ENCODE assay signal across 8 mouse cellular contexts in genomic region chr5:73480700-73481099, GRCm38 (mm10). TPM values are rescaled to one million over a fixed set of nuclear protein-coding genes. Genes with fewer than 3 reads are reported as not detected.
DNase-seq lines count a peak whose midpoint lies in the region; ATAC-seq and TF ChIP-seq lines count a peak whose summit lies in the region.

Dcun1d4 (plus strand) TSS chr5:73481000.

- no peak for ATAC-seq in heart, embryonic 14.5 days (ENCODE audit: insufficient number of reproducible peaks, insufficient read depth, low FRiP score, low read depth)
- no peak for ATAC-seq in megakaryocyte, adult 5-6 weeks (ENCODE audit: poor library complexity, severe bottlenecking)

- no peaks in the 10 kb centered on the region for H3K79me2 ChIP-seq in heart, adult 2 months (replicated peaks; ENCODE audit: control insufficient read depth, insufficient read depth, low read length)

- TF ChIP-seq POLR2A in heart, adult 2 months (IDR thresholded peaks at IDR 0.05; ENCODE audit: insufficient read depth, low read depth, low read length) = no peak

- TF ChIP-seq EP300 in heart, adult 2 months (IDR thresholded peaks at IDR 0.05; ENCODE audit: insufficient read depth, low read depth, low read length) = no peak

- no peak for DNase-seq in heart, adult 2 months
- DNase-seq in heart, adult 9 months (ENCODE audit: low spot score in 2 of 2) = no peak
- no peak for DNase-seq in adrenal gland, postnatal 10 days
- DNase-seq in left cerebral cortex, postnatal 14 days (ENCODE audit: low spot score in 2 of 2) = no peak
- DNase-seq in spleen, adult 18-20 months = no peak
- no peak for DNase-seq in ovary, postnatal 14 days (ENCODE audit: low spot score)

- no peaks in the 10 kb centered on the region for H3K27me3 ChIP-seq in heart, adult 2 months (ENCODE audit: control insufficient read depth, insufficient read depth, low read length)
- H3K27me3 ChIP-seq in heart, embryonic 14.5 days (ENCODE audit: control insufficient read depth, insufficient read depth, low read length) = no peaks in the 10 kb centered on the region

- intact Hi-C loops in heart, adult 2 months (cut with DNase I) = loop anchor here (10.0 kb wide), 1 partner anchor 566 kb away; the partner anchor contains the start of gene Slain2
- intact Hi-C loops in left cerebral cortex, postnatal 14 days (cut with DNase I) = no loop called here

- no peaks in the 10 kb centered on the region for H3K9me3 ChIP-seq in heart, embryonic 14.5 days (ENCODE audit: control insufficient read depth, low read length)

- WGBS in heart, adult 2 months = 80% methylated on average over 7 of the region's 7 CpGs
- 75% methylated on average over 7 of the region's 7 CpGs for WGBS in heart, embryonic 14.5 days

- H3K9ac ChIP-seq in heart, adult 2 months (ENCODE audit: low read depth, low read length) = no peak within 1 kb of the TSS
- no peak within 1 kb of the TSS for H3K9ac ChIP-seq in heart, embryonic 14.5 days (ENCODE audit: low read length)

- H3K36me3 ChIP-seq in heart, adult 2 months (ENCODE audit: control insufficient read depth, insufficient read depth, low read length) = no peaks in the 10 kb centered on the region
- no peaks in the 10 kb centered on the region for H3K36me3 ChIP-seq in heart, embryonic 14.5 days (ENCODE audit: control insufficient read depth, insufficient read depth, low read length)

- H3K4me2 ChIP-seq in heart, embryonic 14.5 days (ENCODE audit: low read length) = no peak within 1 kb of the TSS

- H3K4me3 ChIP-seq in heart, adult 2 months = no peak within 1 kb of the TSS
- no peak within 1 kb of the TSS for H3K4me3 ChIP-seq in heart, embryonic 14.5 days (ENCODE audit: control insufficient read depth in 1 of 2, insufficient read depth in 1 of 2, low read depth in 1 of 2, low read length in 2 of 2)

- H3K27ac ChIP-seq in heart, adult 2 months = no peak within 1 kb of the TSS
- no peak within 1 kb of the TSS for H3K27ac ChIP-seq in heart, embryonic 14.5 days (replicated peaks in 1 of 2; ENCODE audit: control insufficient read depth in 1 of 2, insufficient read depth in 1 of 2, low read depth in 2 of 2, low read length in 2 of 2)

- TF ChIP-seq CTCF in heart, adult 2 months (IDR thresholded peaks at IDR 0.05) = no peak

- no peaks in the 10 kb centered on the region for H3K4me1 ChIP-seq in heart, adult 2 months (ENCODE audit: control insufficient read depth, insufficient read depth, low read length)
- H3K4me1 ChIP-seq in heart, embryonic 14.5 days (ENCODE audit: control insufficient read depth in 2 of 2, insufficient read depth in 2 of 2, low read length in 2 of 2) = no peaks in the 10 kb centered on the region

RNA-seq across cellular contexts. Expression of gene Dcun1d4, which starts in this region (rescaled TPM):
- 10 to 100 TPM; 17.2 to 17.4 TPM for total RNA-seq in heart, adult 2 months (2021)
- 4.7 and 9.6 TPM in 2 replicates for polyA plus RNA-seq in heart, adult 2 months (2012; rRNA removed)
- total RNA-seq in adrenal gland, postnatal 10 days (2021) = 10 to 100 TPM; 27.9 to 32.0 TPM
- 20.3 and 22.0 TPM in 2 replicates for polyA plus RNA-seq in heart, embryonic 14.5 days (2014; fragmentation: Nextera tagmentation; extraction: Ambion mirVana)
- total RNA-seq in left cerebral cortex, postnatal 14 days (2021) = 100 to 1,000 TPM; 120 to 125 TPM
- 2.9 and 4.7 TPM in 2 replicates for total RNA-seq in megakaryocyte, adult 5-6 weeks (2015)
- 1.5 and 3.0 TPM in 2 replicates for total RNA-seq in megakaryocyte, adult 5-6 weeks (2017)
